Mouse (Mus musculus): Measurements from ENCODE around the gene Cenps. TPM values are rescaled to one million over a fixed set of nuclear protein-coding genes. Genes with fewer than 3 reads are reported as not detected.
"Not testable (repeated sequence)": the region's sequence is repeated elsewhere in the genome, so short reads cannot be mapped to it uniquely, and the experiment has no call there.

The Cenps gene
- polyA plus RNA-seq, 1 experiment from 2014 or later, result 18.7 TPM

DNA sequence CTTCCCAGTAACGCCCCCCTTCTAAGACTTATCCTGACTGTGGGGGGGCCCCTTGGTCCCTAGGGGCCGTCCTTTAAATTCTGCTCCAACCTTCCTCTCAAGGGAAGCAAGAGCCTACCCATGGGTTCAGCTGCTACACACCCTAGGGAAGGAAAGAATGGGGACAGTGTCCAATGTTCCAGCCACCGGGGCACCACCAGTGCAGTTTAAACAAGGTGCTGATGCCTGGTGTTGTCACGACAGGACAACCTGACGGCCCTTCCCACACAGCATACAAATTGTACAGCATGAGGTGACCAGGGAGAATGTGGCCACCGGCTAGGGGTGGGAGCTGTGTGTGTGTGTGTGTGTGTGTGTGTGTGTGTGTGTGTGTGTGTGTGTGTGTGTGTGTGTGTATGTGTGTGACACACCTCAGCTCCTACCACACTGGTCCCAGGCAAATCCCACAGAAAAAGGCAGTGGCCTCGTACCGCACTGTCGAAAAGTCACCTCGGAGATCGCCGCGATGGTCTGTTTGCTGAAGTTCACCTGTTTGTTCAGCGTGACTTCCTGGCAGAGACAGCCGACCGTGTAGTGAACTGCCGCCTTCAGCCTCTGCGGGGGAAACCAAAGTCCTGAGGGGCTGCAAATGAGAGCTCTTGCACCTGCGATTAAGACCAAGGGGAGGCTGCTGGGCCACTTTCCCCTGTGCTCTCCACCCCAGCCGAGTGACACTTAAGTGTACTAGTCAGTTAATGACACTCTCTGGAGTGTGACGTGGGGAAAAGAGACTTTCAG lies 5.5 kb downstream of the Cenps start:
- Histone ChIP-seq H3K27ac (no peak overlapping the region), H3K9ac (no peak overlapping the region), H3K4me1 (replicated peaks; ENCODE audit: control insufficient read depth, insufficient read depth, low read length) (0 out of 2 replicates have a peak, but pooled peaks cover 5% of the 10 kb centered on the region), H3K36me3 (replicated peaks; ENCODE audit: control insufficient read depth, insufficient read depth) (peaks cover 8% of the 10 kb centered on the region), H3K4me3 (replicated peaks; ENCODE audit: low read length) (no peak overlapping the region), H3K27me3 (ENCODE audit: control insufficient read depth, insufficient read depth, low read length) (no peaks in the 10 kb centered on the region), H3K4me2 (replicated peaks) (no peak overlapping the region), H3K9me3 (ENCODE audit: control insufficient read depth, low read length) (no peaks in the 10 kb centered on the region)
- ATAC-seq (ENCODE audit: low FRiP score) (no peak), DNase-seq (ENCODE audit: low spot score) (no peak)
- WGBS, result 92% methylated on average over 21 of the region's 21 CpGs

- H3K9me3 ChIP-seq (ENCODE audit: control insufficient read depth, low read length), result no peaks in the 10 kb centered on the region
- no peaks in the 10 kb centered on the region for H3K4me1 ChIP-seq (replicated peaks; ENCODE audit: control insufficient read depth, insufficient read depth, low read length)
- 92% methylated on average over 23 of the region's 23 CpGs for WGBS
Measured at GRCm38 (mm10) chr4:149131021-149131752, 6.2 kb downstream of the Cenps start.

GRCm38 (mm10) chr4:149128467-149128866 lies 9.0 kb downstream of the Cenps start:
- Histone ChIP-seq H3K9me3 (ENCODE audit: control insufficient read depth, low read length) (no peaks in the 10 kb centered on the region), H3K4me2 (replicated peaks) (no peak overlapping the region), H3K27me3 (ENCODE audit: control insufficient read depth, insufficient read depth, low read length) (no peaks in the 10 kb centered on the region), H3K4me3 (replicated peaks; ENCODE audit: low read length) (no peak overlapping the region), H3K27ac (no peak overlapping the region), H3K36me3 (replicated peaks; ENCODE audit: control insufficient read depth, insufficient read depth) (peaks cover 8% of the 10 kb centered on the region), H3K9ac (no peak overlapping the region), H3K4me1 (replicated peaks; ENCODE audit: control insufficient read depth, insufficient read depth, low read length) (no peaks in the 10 kb centered on the region)
- DNase-seq (ENCODE audit: low spot score) (no peak), ATAC-seq (ENCODE audit: low FRiP score) (no peak)
- 87% methylated on average over 18 of the region's 18 CpGs for WGBS

More at GRCm38 (mm10) chr4:149131021-149131752, 6.2 kb downstream of the Cenps start:
- H3K4me3 ChIP-seq (replicated peaks; ENCODE audit: low read length), result no peak overlapping the region
- no peak overlapping the region for H3K4me2 ChIP-seq (replicated peaks)
- no peak for ATAC-seq (ENCODE audit: low FRiP score)
- peaks cover 8% of the 10 kb centered on the region for H3K36me3 ChIP-seq (replicated peaks; ENCODE audit: control insufficient read depth, insufficient read depth)
- H3K27ac ChIP-seq, result no peak overlapping the region
- no peak for DNase-seq (ENCODE audit: low spot score)
- no peak overlapping the region for H3K9ac ChIP-seq
- H3K27me3 ChIP-seq (ENCODE audit: control insufficient read depth, insufficient read depth, low read length), result no peaks in the 10 kb centered on the region

- Histone ChIP-seq H3K27ac (no peak within 1 kb of the TSS), H3K9ac (no peak within 1 kb of the TSS), H3K36me3 (replicated peaks; ENCODE audit: control insufficient read depth, insufficient read depth) (peaks cover 15% of the 10 kb centered on the region), H3K9me3 (ENCODE audit: control insufficient read depth, low read length) (no peaks in the 10 kb centered on the region), H3K4me3 (replicated peaks; ENCODE audit: low read length) (no peak within 1 kb of the TSS), H3K4me1 (replicated peaks; ENCODE audit: control insufficient read depth, insufficient read depth, low read length) (no peaks in the 10 kb centered on the region), H3K27me3 (ENCODE audit: control insufficient read depth, insufficient read depth, low read length) (no peaks in the 10 kb centered on the region), H3K4me2 (replicated peaks) (no peak within 1 kb of the TSS)
- WGBS, result 89% methylated on average over 11 of the region's 11 CpGs
- DNase-seq (ENCODE audit: low spot score), result no peak
- no peak for ATAC-seq (ENCODE audit: low FRiP score)
Measured at GRCm38 (mm10) chr4:149126663-149127062, 10.8 kb downstream of the Cenps start, which contains the start of gene Cort. TSS of gene Cort (minus strand) at chr4:149126763.

DNA sequence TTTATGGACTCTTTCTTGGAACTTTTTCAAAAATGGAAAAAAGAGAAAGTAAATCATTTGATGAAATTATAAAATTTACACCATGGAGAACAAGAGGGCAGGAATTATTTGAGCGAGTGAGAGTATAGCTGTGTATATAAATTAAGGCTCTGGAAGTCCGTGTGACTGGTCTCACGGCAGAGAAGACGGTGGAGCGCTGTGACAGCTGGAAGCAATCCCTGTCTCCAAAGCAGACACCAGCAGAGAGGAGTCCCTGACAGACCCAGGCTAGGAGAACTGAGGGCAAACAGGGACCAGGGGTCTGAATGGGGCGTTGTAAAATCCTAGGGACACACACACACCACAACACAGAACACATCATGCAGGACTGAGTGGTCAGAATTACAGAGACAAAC lies 11.3 kb downstream of the Cenps start:
- 78% methylated on average over 6 of the region's 6 CpGs for WGBS
- ATAC-seq (ENCODE audit: low FRiP score) (no peak), DNase-seq (ENCODE audit: low spot score) (no peak)
- no peak overlapping the region for H3K4me3 ChIP-seq (replicated peaks; ENCODE audit: low read length)
- no peak overlapping the region for H3K4me2 ChIP-seq (replicated peaks)
- H3K9me3 ChIP-seq (ENCODE audit: control insufficient read depth, low read length), result no peaks in the 10 kb centered on the region
- H3K27me3 ChIP-seq (ENCODE audit: control insufficient read depth, insufficient read depth, low read length), result no peaks in the 10 kb centered on the region
- H3K9ac ChIP-seq, result no peak overlapping the region
- no peaks in the 10 kb centered on the region for H3K4me1 ChIP-seq (replicated peaks; ENCODE audit: control insufficient read depth, insufficient read depth, low read length)
- no peak overlapping the region for H3K27ac ChIP-seq
- H3K36me3 ChIP-seq (replicated peaks; ENCODE audit: control insufficient read depth, insufficient read depth), result peaks cover 19% of the 10 kb centered on the region

DNA sequence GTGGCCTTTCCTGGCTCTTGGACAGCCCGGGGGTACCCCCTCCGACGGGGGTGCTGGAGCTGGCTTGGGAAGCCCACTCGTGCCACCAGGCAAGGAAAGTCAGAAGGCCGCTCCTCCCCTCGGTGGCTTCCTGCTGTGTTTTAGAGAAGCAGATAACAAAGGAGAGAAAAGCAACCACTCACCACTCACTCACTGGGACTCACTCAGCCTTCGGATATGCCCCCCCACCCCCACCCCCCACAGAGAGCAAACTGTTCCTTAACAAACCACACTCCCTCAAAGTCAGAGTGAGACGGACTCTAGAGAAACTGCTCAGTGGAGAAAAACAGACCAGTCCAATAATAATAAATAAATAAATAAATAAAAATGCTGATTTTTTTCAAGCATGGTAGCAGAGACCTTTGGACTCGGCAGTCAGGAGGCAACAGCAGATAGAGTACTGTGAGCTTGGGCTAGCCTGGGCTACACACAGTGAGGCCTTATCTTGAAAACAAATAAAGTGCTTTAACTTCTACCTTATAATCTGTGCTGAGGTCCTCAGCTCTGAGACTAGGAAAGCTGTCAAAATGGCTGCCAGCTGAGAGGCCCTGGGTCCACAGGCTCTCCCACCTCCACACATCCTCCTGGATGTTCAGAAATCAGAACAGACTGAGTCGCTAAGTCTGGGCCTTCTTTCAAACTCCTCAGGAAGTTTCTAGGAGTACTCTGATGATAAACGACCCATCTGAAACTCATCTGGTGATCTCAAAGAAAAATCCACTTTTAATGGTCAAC lies 11.9 kb downstream of the Cenps start:
- H3K4me3 ChIP-seq (replicated peaks; ENCODE audit: low read length), result no peak overlapping the region
- DNase-seq (ENCODE audit: low spot score) (no peak), ATAC-seq (ENCODE audit: low FRiP score) (no peak)
- 38% methylated on average over 11 of the region's 11 CpGs for WGBS
- H3K4me1 ChIP-seq (replicated peaks; ENCODE audit: control insufficient read depth, insufficient read depth, low read length), result no peaks in the 10 kb centered on the region
- H3K27me3 ChIP-seq (ENCODE audit: control insufficient read depth, insufficient read depth, low read length), result no peaks in the 10 kb centered on the region
- H3K4me2 ChIP-seq (replicated peaks), result no peak overlapping the region
- H3K9ac ChIP-seq, result no peak overlapping the region
- peaks cover 22% of the 10 kb centered on the region for H3K36me3 ChIP-seq (replicated peaks; ENCODE audit: control insufficient read depth, insufficient read depth)
- H3K27ac ChIP-seq, result no peak overlapping the region
- no peaks in the 10 kb centered on the region for H3K9me3 ChIP-seq (ENCODE audit: control insufficient read depth, low read length)

- H3K9ac ChIP-seq, result no peak overlapping the region
- no peak overlapping the region for H3K4me2 ChIP-seq (replicated peaks)
- DNase-seq (ENCODE audit: low spot score) (no peak), ATAC-seq (ENCODE audit: low FRiP score) (no peak)
- no peaks in the 10 kb centered on the region for H3K4me1 ChIP-seq (replicated peaks; ENCODE audit: control insufficient read depth, insufficient read depth, low read length)
- H3K27ac ChIP-seq, result no peak overlapping the region
- H3K27me3 ChIP-seq (ENCODE audit: control insufficient read depth, insufficient read depth, low read length), result no peaks in the 10 kb centered on the region
- no peak overlapping the region for H3K4me3 ChIP-seq (replicated peaks; ENCODE audit: low read length)
- H3K36me3 ChIP-seq (replicated peaks; ENCODE audit: control insufficient read depth, insufficient read depth), result peaks cover 29% of the 10 kb centered on the region
- no peaks in the 10 kb centered on the region for H3K9me3 ChIP-seq (ENCODE audit: control insufficient read depth, low read length)
- 80% methylated on average over 5 of the region's 5 CpGs for WGBS
Measured at GRCm38 (mm10) chr4:149123432-149123831, 14.0 kb downstream of the Cenps start.

GRCm38 (mm10) chr4:149119978-149120562 lies 17.4 kb downstream of the Cenps start:
- H3K9me3 ChIP-seq (ENCODE audit: control insufficient read depth, low read length); H3K9ac ChIP-seq; H3K27me3 ChIP-seq (ENCODE audit: control insufficient read depth, insufficient read depth, low read length); DNase-seq (ENCODE audit: low spot score); H3K4me3 ChIP-seq (replicated peaks; ENCODE audit: low read length); H3K27ac ChIP-seq; H3K4me1 ChIP-seq (replicated peaks; ENCODE audit: control insufficient read depth, insufficient read depth, low read length); ATAC-seq (ENCODE audit: low FRiP score); H3K4me2 ChIP-seq (replicated peaks): not testable (repeated sequence)
- peaks cover 44% of the 10 kb centered on the region for H3K36me3 ChIP-seq (replicated peaks; ENCODE audit: control insufficient read depth, insufficient read depth)
- 86% methylated on average over 12 of the region's 12 CpGs for WGBS
